Mouse (Mus musculus) neural tube, postnatal 0 days (tissue): ENCODE data around the gene Rabggtb. TPM values are rescaled to one million over a fixed set of nuclear protein-coding genes. Genes with fewer than 3 reads are reported as not detected.

Experiments used
- polyA plus RNA-seq: library from polyadenylated mRNA; unstranded; fragments of >200 nt; fragmentation: Nextera tagmentation; extraction: Ambion mirVana; gene quantifications from 2 replicates; pipeline ENCODE4 v1.2.1, GENCODE M21; 2015

The Rabggtb gene
- 58.4 and 63.7 TPM in 2 replicates for polyA plus RNA-seq

GRCm38 (mm10) chr3:153912546-153913509 is at the start of gene Rabggtb:
TSS of gene Rabggtb (minus strand) at chr3:153913009.

GRCm38 (mm10) chr3:153944335-153944990 is 31.7 kb upstream of the Rabggtb start, which contains the start of gene Acadm:
TSS of gene Acadm (minus strand) at chr3:153944632.

DNA sequence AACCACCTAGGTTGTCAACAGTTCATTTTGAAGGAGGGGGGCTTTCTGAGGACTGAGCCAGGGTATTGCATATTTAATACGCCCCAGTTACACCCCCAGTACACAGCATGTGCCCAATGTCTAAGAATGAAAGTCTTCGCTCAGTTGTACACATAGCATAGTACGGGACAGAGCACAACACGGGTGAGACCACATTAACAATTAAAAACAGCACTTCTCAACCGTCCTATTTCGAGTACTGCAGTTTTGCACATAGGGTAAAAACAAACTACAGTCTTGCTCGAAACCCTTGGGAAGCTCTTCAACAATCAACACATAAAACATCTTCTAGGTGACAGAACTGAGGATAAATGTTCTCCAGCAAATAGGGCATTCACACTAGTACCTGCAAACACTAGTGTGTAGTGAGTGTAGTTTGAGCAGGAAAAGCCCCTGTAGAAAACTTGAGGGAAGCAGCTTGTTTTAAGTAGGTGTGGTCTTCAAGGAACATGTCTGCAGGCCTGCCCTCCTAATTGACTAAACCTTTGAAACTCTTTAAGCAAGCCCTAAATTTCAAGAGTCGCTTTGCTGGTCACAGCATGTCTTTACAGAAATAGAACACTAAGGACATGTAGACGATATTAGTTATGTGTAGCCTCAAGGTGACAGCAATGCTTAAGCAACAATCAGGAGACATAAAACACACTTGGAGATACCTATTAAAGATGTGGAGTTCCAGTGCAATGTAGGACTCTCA is 6.5 kb downstream of the Rabggtb start, which contains the start of gene Msh4:
Msh4 (minus strand) TSS at position 3 of the 736 bp plus-strand sequence.

Other genes starting within 250 kb of the Rabggtb start
- gene St6galnac3, start 187.8 kb downstream of the Rabggtb start, polyA plus RNA-seq: 8.1 and 14.6 TPM in 2 replicates
- gene Asb17, start 68.8 kb downstream of the Rabggtb start, polyA plus RNA-seq: not detected in 2 replicates
- 0.09 and 0.28 TPM in 2 replicates for gene Msh4, start 6.9 kb downstream of the Rabggtb start, polyA plus RNA-seq
- gene Acadm, start 31.6 kb upstream of the Rabggtb start, polyA plus RNA-seq: 71.6 and 80.8 TPM in 2 replicates
- gene Slc44a5, start 60.4 kb upstream of the Rabggtb start, polyA plus RNA-seq: 4.1 and 5.1 TPM in 2 replicates